Mouse (Mus musculus): Measurements from ENCODE around the gene Trim63. TPM values are rescaled to one million over a fixed set of nuclear protein-coding genes. Genes with fewer than 3 reads are reported as not detected.

The Trim63 gene
- polyA plus RNA-seq, 1 experiment: 0.46 TPM

- H3K4me3 ChIP-seq (ENCODE audit: low read depth, low read length): no peak overlapping the region
- peaks cover 2% of the 10 kb centered on the region; the same call in 1 of the 2 replicates for H3K4me1 ChIP-seq (ENCODE audit: control insufficient read depth, insufficient read depth, insufficient read length, low read length)
- no peaks in the 10 kb centered on the region for H3K36me3 ChIP-seq (ENCODE audit: control insufficient read depth, insufficient read depth, low read length)
- TF ChIP-seq CTCF (IDR thresholded peaks at IDR 0.05; ENCODE audit: extremely low read depth, insufficient read length, insufficient replicate concordance, low read depth, low read length) (no peak), POLR2A (IDR thresholded peaks at IDR 0.05; ENCODE audit: low read depth, low read length) (no peak)
- H3K27ac ChIP-seq (ENCODE audit: insufficient read depth, low read depth, low read length): no peak overlapping the region
- 59% methylated on average over 5 of the region's 5 CpGs for WGBS
- H3K27me3 ChIP-seq (ENCODE audit: control insufficient read depth, insufficient read depth, low read length): peaks cover 1% of the 10 kb centered on the region; the same call in 1 of the 2 replicates
Measured at GRCm38 (mm10) chr4:134365280-134365679, 50.4 kb downstream of the Trim63 start.

- no peak for TF ChIP-seq CTCF (IDR thresholded peaks at IDR 0.05; ENCODE audit: extremely low read depth, insufficient read length, insufficient replicate concordance, low read depth, low read length)
- Histone ChIP-seq H3K4me1 (ENCODE audit: control insufficient read depth, insufficient read depth, insufficient read length, low read length) (peaks cover 14% of the 10 kb centered on the region), H3K36me3 (ENCODE audit: control insufficient read depth, insufficient read depth, low read length) (no peaks in the 10 kb centered on the region), H3K27me3 (ENCODE audit: control insufficient read depth, insufficient read depth, low read length) (peaks cover 20% of the 10 kb centered on the region), H3K27ac (ENCODE audit: insufficient read depth, low read depth, low read length) (no peak overlapping the region), H3K4me3 (ENCODE audit: low read depth, low read length) (peak overlapping the region; percentile 64)
- 4% methylated on average over 18 of the region's 18 CpGs for WGBS
Measured at GRCm38 (mm10) chr4:134370649-134371221, 55.8 kb downstream of the Trim63 start.

- Histone ChIP-seq H3K4me1 (ENCODE audit: control insufficient read depth, insufficient read depth, insufficient read length, low read length) (peaks cover 14% of the 10 kb centered on the region), H3K4me3 (ENCODE audit: low read depth, low read length) (peak overlapping the region; percentile 64), H3K36me3 (ENCODE audit: control insufficient read depth, insufficient read depth, low read length) (no peaks in the 10 kb centered on the region), H3K27ac (ENCODE audit: insufficient read depth, low read depth, low read length) (no peak overlapping the region), H3K27me3 (ENCODE audit: control insufficient read depth, insufficient read depth, low read length) (peaks cover 20% of the 10 kb centered on the region)
- TF ChIP-seq CTCF (IDR thresholded peaks at IDR 0.05; ENCODE audit: extremely low read depth, insufficient read length, insufficient replicate concordance, low read depth, low read length) (no peak), POLR2A (IDR thresholded peaks at IDR 0.05; ENCODE audit: low read depth, low read length) (no peak)
- WGBS: 2% methylated on average over 17 of the region's 17 CpGs
Measured at GRCm38 (mm10) chr4:134371316-134371855, 56.5 kb downstream of the Trim63 start.

GRCm38 (mm10) chr4:134372294-134372747 lies 57.4 kb downstream of the Trim63 start:
- peaks cover 20% of the 10 kb centered on the region for H3K27me3 ChIP-seq (ENCODE audit: control insufficient read depth, insufficient read depth, low read length)
- 0% methylated on average over 16 of the region's 16 CpGs for WGBS
- H3K27ac ChIP-seq (ENCODE audit: insufficient read depth, low read depth, low read length): no peak overlapping the region

GRCm38 (mm10) chr4:134373295-134373694 lies 58.4 kb downstream of the Trim63 start:
- Histone ChIP-seq H3K36me3 (ENCODE audit: control insufficient read depth, insufficient read depth, low read length) (no peaks in the 10 kb centered on the region), H3K4me3 (ENCODE audit: low read depth, low read length) (no peak overlapping the region), H3K27me3 (ENCODE audit: control insufficient read depth, insufficient read depth, low read length) (peaks cover 20% of the 10 kb centered on the region), H3K4me1 (ENCODE audit: control insufficient read depth, insufficient read depth, insufficient read length, low read length) (peaks cover 14% of the 10 kb centered on the region), H3K27ac (ENCODE audit: insufficient read depth, low read depth, low read length) (no peak overlapping the region)
- TF ChIP-seq CTCF (IDR thresholded peaks at IDR 0.05; ENCODE audit: extremely low read depth, insufficient read length, insufficient replicate concordance, low read depth, low read length) (no peak), POLR2A (IDR thresholded peaks at IDR 0.05; ENCODE audit: low read depth, low read length) (no peak)
- 86% methylated on average over 8 of the region's 8 CpGs for WGBS

More at GRCm38 (mm10) chr4:134372294-134372747, 57.4 kb downstream of the Trim63 start:
- Histone ChIP-seq H3K36me3 (ENCODE audit: control insufficient read depth, insufficient read depth, low read length) (no peaks in the 10 kb centered on the region), H3K4me3 (ENCODE audit: low read depth, low read length) (peak overlapping the region; percentile 64), H3K4me1 (ENCODE audit: control insufficient read depth, insufficient read depth, insufficient read length, low read length) (peaks cover 14% of the 10 kb centered on the region)
- TF ChIP-seq POLR2A (IDR thresholded peaks at IDR 0.05; ENCODE audit: low read depth, low read length) (no peak), CTCF (IDR thresholded peaks at IDR 0.05; ENCODE audit: extremely low read depth, insufficient read length, insufficient replicate concordance, low read depth, low read length) (no peak)

GRCm38 (mm10) chr4:134374306-134374705 lies 59.4 kb downstream of the Trim63 start:
- Histone ChIP-seq H3K27me3 (ENCODE audit: control insufficient read depth, insufficient read depth, low read length) (peaks cover 20% of the 10 kb centered on the region), H3K4me1 (ENCODE audit: control insufficient read depth, insufficient read depth, insufficient read length, low read length) (peaks cover 18% of the 10 kb centered on the region), H3K36me3 (ENCODE audit: control insufficient read depth, insufficient read depth, low read length) (no peaks in the 10 kb centered on the region), H3K4me3 (ENCODE audit: low read depth, low read length) (no peak overlapping the region), H3K27ac (ENCODE audit: insufficient read depth, low read depth, low read length) (no peak overlapping the region)
- TF ChIP-seq CTCF (IDR thresholded peaks at IDR 0.05; ENCODE audit: extremely low read depth, insufficient read length, insufficient replicate concordance, low read depth, low read length) (no peak), POLR2A (IDR thresholded peaks at IDR 0.05; ENCODE audit: low read depth, low read length) (no peak)
- 58% methylated on average over 1 of the region's 1 CpGs for WGBS

- H3K4me1 ChIP-seq (ENCODE audit: control insufficient read depth, insufficient read depth, insufficient read length, low read length): peaks cover 3% of the 10 kb centered on the region; the same call in 1 of the 2 replicates
- H3K27ac ChIP-seq (ENCODE audit: insufficient read depth, low read depth, low read length): no peak overlapping the region
- 58% methylated on average over 10 of the region's 10 CpGs for WGBS
- no peaks in the 10 kb centered on the region for H3K36me3 ChIP-seq (ENCODE audit: control insufficient read depth, insufficient read depth, low read length)
- no peaks in the 10 kb centered on the region for H3K27me3 ChIP-seq (ENCODE audit: control insufficient read depth, insufficient read depth, low read length)
- no peak for TF ChIP-seq CTCF (IDR thresholded peaks at IDR 0.05; ENCODE audit: extremely low read depth, insufficient read length, insufficient replicate concordance, low read depth, low read length)
- TF ChIP-seq POLR2A (IDR thresholded peaks at IDR 0.05; ENCODE audit: low read depth, low read length): no peak
- no peak overlapping the region for H3K4me3 ChIP-seq (ENCODE audit: low read depth, low read length)
Measured at GRCm38 (mm10) chr4:134378089-134378615, 63.2 kb downstream of the Trim63 start.

Other genes with a start within 250 kb of the Trim63 start
- gene Cd52, start 220.0 kb upstream of the Trim63 start, polyA plus RNA-seq (2012; rRNA removed): 21.7 and 35.1 TPM in 2 replicates
- 2.8 and 4.5 TPM in 2 replicates for gene Ubxn11, start 212.6 kb upstream of the Trim63 start, polyA plus RNA-seq (2012; rRNA removed)
- 453 and 911 TPM in 2 replicates for gene Sh3bgrl3, start 186.3 kb upstream of the Trim63 start, polyA plus RNA-seq (2012; rRNA removed)
- gene Cep85, start 128.0 kb upstream of the Trim63 start, polyA plus RNA-seq (2012; rRNA removed): 5.3 and 19.2 TPM in 2 replicates
- gene Gm7534, start 112.1 kb upstream of the Trim63 start, polyA plus RNA-seq (2012; rRNA removed): not detected in 2 replicates
- 0.52 and 1.4 TPM in 2 replicates for gene Catsper4, start 87.7 kb upstream of the Trim63 start, polyA plus RNA-seq (2012; rRNA removed)
- gene Cnksr1, start 76.7 kb upstream of the Trim63 start, polyA plus RNA-seq (2012; rRNA removed): 16.3 and 42.5 TPM in 2 replicates
- not detected in 2 replicates for gene E130218I03Rik, start 71.5 kb upstream of the Trim63 start, polyA plus RNA-seq (2012; rRNA removed)
- gene Zfp593, start 69.5 kb upstream of the Trim63 start, polyA plus RNA-seq (2012; rRNA removed): 6.4 and 7.2 TPM in 2 replicates
- 0.35 TPM in 1 of 2 replicates, not detected in the other for gene Gm30191, start 68.2 kb upstream of the Trim63 start, polyA plus RNA-seq (2012; rRNA removed)
- gene Grrp1, start 61.0 kb upstream of the Trim63 start, polyA plus RNA-seq (2012; rRNA removed): 8.6 and 16.7 TPM in 2 replicates
- gene Pdik1l, start 27.2 kb upstream of the Trim63 start, polyA plus RNA-seq (2012; rRNA removed): 1.4 and 1.6 TPM in 2 replicates
- gene Slc30a2, start 28.1 kb downstream of the Trim63 start, polyA plus RNA-seq (2012; rRNA removed): 25.8 and 57.1 TPM in 2 replicates
- 1.5 and 1.7 TPM in 2 replicates for gene Extl1, start 68.7 kb downstream of the Trim63 start, polyA plus RNA-seq (2012; rRNA removed)
- gene Pafah2, start 81.2 kb downstream of the Trim63 start, polyA plus RNA-seq (2012; rRNA removed): 12.9 and 20.5 TPM in 2 replicates
- gene Stmn1, start 153.2 kb downstream of the Trim63 start, polyA plus RNA-seq (2012; rRNA removed): 1.9 and 9.8 TPM in 2 replicates
- gene Paqr7, start 181.6 kb downstream of the Trim63 start, polyA plus RNA-seq (2012; rRNA removed): 31.2 and 45.7 TPM in 2 replicates
- 0.08 and 0.44 TPM in 2 replicates for gene Aunip, start 195.9 kb downstream of the Trim63 start, polyA plus RNA-seq (2012; rRNA removed)
- gene Mtfr1l, start 220.3 kb downstream of the Trim63 start, polyA plus RNA-seq (2012; rRNA removed): 39.4 and 55.7 TPM in 2 replicates
- 4.5 and 4.8 TPM in 2 replicates for gene Selenon, start 237.0 kb downstream of the Trim63 start, polyA plus RNA-seq (2012; rRNA removed)

All from small intestine, adult 2 months (tissue).